Mouse (Mus musculus) embryonic facial prominence, embryonic 15.5 days (tissue): ENCODE measurements around the gene Adgrb2. TPM values are rescaled to one million over a fixed set of nuclear protein-coding genes. Genes with fewer than 3 reads are reported as not detected.

Source experiments
- ATAC-seq: fragments of 200-750 bp; cut with Nextera tagmentation; 2 replicates; pipeline ENCODE4 v1.8.0; 2017; ENCODE audit warnings: low read depth, moderate TSS enrichment; ENCODE audit not compliant: insufficient number of reproducible peaks, low FRiP score, low TSS enrichment
- H3K27ac ChIP-seq: fragments of 300-500 bp; sonication (generic); replicated peaks from 2 replicates; pipeline ENCODE4 v1.5.1; 2015; ENCODE audit warnings: mild to moderate bottlenecking, inconsistent platforms
- H3K27me3 ChIP-seq: fragments of 300-500 bp; sonication (generic); 2 replicates; pipeline ENCODE4 v1.6.1; 2015; ENCODE audit warnings: inconsistent platforms
- H3K36me3 ChIP-seq: fragments of 300-500 bp; sonication (generic); 2 replicates; pipeline ENCODE4 v1.6.1; 2015; ENCODE audit warnings: mild to moderate bottlenecking, inconsistent platforms
- H3K4me1 ChIP-seq: fragments of 300-500 bp; sonication (generic); 2 replicates; pipeline ENCODE4 v1.6.1; 2015; ENCODE audit warnings: inconsistent platforms
- H3K4me2 ChIP-seq: fragments of 300-500 bp; sonication (generic); replicated peaks from 2 replicates; pipeline ENCODE4 v1.6.1; 2015; ENCODE audit warnings: mild to moderate bottlenecking, inconsistent platforms
- H3K4me3 ChIP-seq: fragments of 300-500 bp; sonication (generic); replicated peaks from 2 replicates; pipeline ENCODE4 v1.5.1; 2015; ENCODE audit warnings: mild to moderate bottlenecking, inconsistent platforms
- H3K9ac ChIP-seq: fragments of 300-500 bp; sonication (generic); 2 replicates; pipeline ENCODE4 v1.6.1; 2015; ENCODE audit warnings: inconsistent platforms
- H3K9me3 ChIP-seq: fragments of 300-500 bp; sonication (generic); replicated peaks from 2 replicates; pipeline ENCODE4 v1.6.1; 2016; ENCODE audit warnings: inconsistent platforms
- WGBS: fragments of 180-500 bp; shearing (Covaris S2); methylation state at CpG from one replicate; pipeline ENCODE4 v1.1.7; 2015; 5-methylcytosine and 5-hydroxymethylcytosine counted together
- polyA plus RNA-seq: library from polyadenylated mRNA; unstranded; fragments of >200 nt; fragmentation: Nextera tagmentation; extraction: Ambion mirVana; gene quantifications from 2 replicates; pipeline ENCODE4 v1.2.1, GENCODE M21; 2015

Gene Adgrb2
- polyA plus RNA-seq, 1 experiment from 2014 or later = 7.0 TPM

GRCm38 (mm10) chr4:130006533-130006932, 21.9 kb downstream of the Adgrb2 start:
- Histone ChIP-seq H3K27ac (no peak overlapping the region), H3K4me2 (peak overlapping the region; percentile 50), H3K4me1 (peaks cover 13% of the 10 kb centered on the region), H3K9ac (no peak overlapping the region), H3K9me3 (no peaks in the 10 kb centered on the region), H3K27me3 (peaks cover 5% of the 10 kb centered on the region; the same call in 1 of the 2 replicates), H3K4me3 (peak overlapping the region; percentile 25), H3K36me3 (peaks cover 23% of the 10 kb centered on the region)
- ATAC-seq = no peak
- WGBS = 23% methylated on average over 25 of the region's 25 CpGs

GRCm38 (mm10) chr4:130009043-130009442, 24.4 kb downstream of the Adgrb2 start:
- Histone ChIP-seq H3K36me3 (peaks cover 32% of the 10 kb centered on the region), H3K27me3 (peaks cover 5% of the 10 kb centered on the region; the same call in 1 of the 2 replicates), H3K9ac (no peak overlapping the region), H3K4me2 (no peak overlapping the region), H3K4me3 (no peak overlapping the region), H3K9me3 (no peaks in the 10 kb centered on the region), H3K27ac (no peak overlapping the region), H3K4me1 (peaks cover 9% of the 10 kb centered on the region)
- ATAC-seq = no peak
- WGBS = 69% methylated on average over 14 of the region's 14 CpGs

GRCm38 (mm10) chr4:130010723-130011122, 26.1 kb downstream of the Adgrb2 start:
- Histone ChIP-seq H3K27me3 (peaks cover 5% of the 10 kb centered on the region; the same call in 1 of the 2 replicates), H3K4me1 (peaks cover 14% of the 10 kb centered on the region), H3K36me3 (peaks cover 32% of the 10 kb centered on the region)

GRCm38 (mm10) chr4:130012234-130012633, 27.6 kb downstream of the Adgrb2 start:
- Histone ChIP-seq H3K9ac (no peak overlapping the region), H3K4me1 (peaks cover 7% of the 10 kb centered on the region; the same call in 1 of the 2 replicates), H3K27ac (no peak overlapping the region), H3K27me3 (no peaks in the 10 kb centered on the region), H3K4me3 (no peak overlapping the region), H3K36me3 (peaks cover 35% of the 10 kb centered on the region), H3K9me3 (no peaks in the 10 kb centered on the region), H3K4me2 (no peak overlapping the region)
- 84% methylated on average over 6 of the region's 6 CpGs for WGBS
- no peak for ATAC-seq

More at GRCm38 (mm10) chr4:130010723-130011122, 26.1 kb downstream of the Adgrb2 start:
- H3K9ac ChIP-seq = no peak overlapping the region
- no peak overlapping the region for H3K4me2 ChIP-seq
- no peak overlapping the region for H3K4me3 ChIP-seq
- ATAC-seq = no peak
- 91% methylated on average over 4 of the region's 4 CpGs for WGBS
- H3K9me3 ChIP-seq = no peaks in the 10 kb centered on the region
- H3K27ac ChIP-seq = no peak overlapping the region

- H3K4me2 ChIP-seq = no peak overlapping the region
- peaks cover 35% of the 10 kb centered on the region for H3K36me3 ChIP-seq
- H3K9ac ChIP-seq = no peak overlapping the region
- ATAC-seq = no peak
- H3K4me1 ChIP-seq = peaks cover 7% of the 10 kb centered on the region; the same call in 1 of the 2 replicates
- no peak overlapping the region for H3K4me3 ChIP-seq
- H3K27ac ChIP-seq = no peak overlapping the region
- H3K27me3 ChIP-seq = no peaks in the 10 kb centered on the region
- no peaks in the 10 kb centered on the region for H3K9me3 ChIP-seq
- 69% methylated on average over 10 of the region's 10 CpGs for WGBS
Measured at GRCm38 (mm10) chr4:130013111-130013510, 28.4 kb downstream of the Adgrb2 start.

GRCm38 (mm10) chr4:130016010-130016409, 31.3 kb downstream of the Adgrb2 start:
- H3K9me3 ChIP-seq = no peaks in the 10 kb centered on the region
- ATAC-seq = no peak
- H3K4me1 ChIP-seq = peaks cover 7% of the 10 kb centered on the region; the same call in 1 of the 2 replicates
- no peak overlapping the region for H3K9ac ChIP-seq
- WGBS = 54% methylated on average over 4 of the region's 4 CpGs
- H3K27ac ChIP-seq = no peak overlapping the region
- H3K27me3 ChIP-seq = no peaks in the 10 kb centered on the region
- H3K4me2 ChIP-seq = no peak overlapping the region
- peaks cover 17% of the 10 kb centered on the region for H3K36me3 ChIP-seq
- no peak overlapping the region for H3K4me3 ChIP-seq

GRCm38 (mm10) chr4:130017036-130017674, 32.5 kb downstream of the Adgrb2 start:
- H3K9ac ChIP-seq = no peak overlapping the region
- no peak overlapping the region for H3K27ac ChIP-seq
- no peaks in the 10 kb centered on the region for H3K9me3 ChIP-seq
- WGBS = 68% methylated on average over 18 of the region's 18 CpGs
- H3K4me3 ChIP-seq = no peak overlapping the region
- peaks cover 6% of the 10 kb centered on the region; the same call in 1 of the 2 replicates for H3K36me3 ChIP-seq
- no peak overlapping the region for H3K4me2 ChIP-seq
- no peak for ATAC-seq
- H3K27me3 ChIP-seq = no peaks in the 10 kb centered on the region
- H3K4me1 ChIP-seq = peaks cover 7% of the 10 kb centered on the region; the same call in 1 of the 2 replicates

- ATAC-seq = no peak
Measured at GRCm38 (mm10) chr4:130022952-130023351, 38.3 kb downstream of the Adgrb2 start.

GRCm38 (mm10) chr4:130023511-130024231, 39.0 kb downstream of the Adgrb2 start:
- H3K9ac ChIP-seq = no peak overlapping the region
- no peaks in the 10 kb centered on the region for H3K36me3 ChIP-seq
- no peak for ATAC-seq
- H3K4me1 ChIP-seq = no peaks in the 10 kb centered on the region
- H3K9me3 ChIP-seq = no peaks in the 10 kb centered on the region
- no peak overlapping the region for H3K4me3 ChIP-seq
- no peaks in the 10 kb centered on the region for H3K27me3 ChIP-seq
- 56% methylated on average over 10 of the region's 10 CpGs for WGBS
- H3K4me2 ChIP-seq = no peak overlapping the region
- no peak overlapping the region for H3K27ac ChIP-seq

More at GRCm38 (mm10) chr4:130022952-130023351, 38.3 kb downstream of the Adgrb2 start:
- Histone ChIP-seq H3K9ac (no peak overlapping the region), H3K4me2 (no peak overlapping the region), H3K27ac (no peak overlapping the region), H3K36me3 (no peaks in the 10 kb centered on the region), H3K4me3 (no peak overlapping the region), H3K9me3 (no peaks in the 10 kb centered on the region), H3K27me3 (no peaks in the 10 kb centered on the region), H3K4me1 (no peaks in the 10 kb centered on the region)
- WGBS = 81% methylated on average over 8 of the region's 8 CpGs

GRCm38 (mm10) chr4:130025544-130025943, 40.9 kb downstream of the Adgrb2 start:
- Histone ChIP-seq H3K4me1 (no peaks in the 10 kb centered on the region), H3K27ac (no peak overlapping the region), H3K4me2 (no peak overlapping the region), H3K9me3 (no peaks in the 10 kb centered on the region), H3K27me3 (no peaks in the 10 kb centered on the region), H3K4me3 (no peak overlapping the region), H3K9ac (no peak overlapping the region), H3K36me3 (no peaks in the 10 kb centered on the region)
- WGBS = 43% methylated on average over 8 of the region's 8 CpGs
- ATAC-seq = no peak

- no peaks in the 10 kb centered on the region for H3K36me3 ChIP-seq
- H3K9me3 ChIP-seq = no peaks in the 10 kb centered on the region
- H3K27ac ChIP-seq = no peak overlapping the region
- WGBS = 79% methylated on average over 2 of the region's 2 CpGs
- H3K4me1 ChIP-seq = peaks cover 8% of the 10 kb centered on the region
- H3K9ac ChIP-seq = no peak overlapping the region
- H3K4me2 ChIP-seq = no peak overlapping the region
- H3K27me3 ChIP-seq = 0 out of 2 replicates have a peak, but pooled peaks cover 11% of the 10 kb centered on the region
- no peak overlapping the region for H3K4me3 ChIP-seq
- ATAC-seq = no peak
Measured at GRCm38 (mm10) chr4:130031146-130031545, 46.5 kb downstream of the Adgrb2 start.
